Mouse (Mus musculus): ENCODE data around the gene Git2.

The Git2 gene

GRCm38 (mm10) chr5:114687901-114688300 lies 87.4 kb downstream of the Git2 start:
- no peak for DNase-seq (ENCODE audit: low spot score in 2 of 2)

- no peak for DNase-seq (ENCODE audit: low spot score in 2 of 2)
Measured at GRCm38 (mm10) chr5:114686726-114687210, 88.5 kb downstream of the Git2 start.

DNA sequence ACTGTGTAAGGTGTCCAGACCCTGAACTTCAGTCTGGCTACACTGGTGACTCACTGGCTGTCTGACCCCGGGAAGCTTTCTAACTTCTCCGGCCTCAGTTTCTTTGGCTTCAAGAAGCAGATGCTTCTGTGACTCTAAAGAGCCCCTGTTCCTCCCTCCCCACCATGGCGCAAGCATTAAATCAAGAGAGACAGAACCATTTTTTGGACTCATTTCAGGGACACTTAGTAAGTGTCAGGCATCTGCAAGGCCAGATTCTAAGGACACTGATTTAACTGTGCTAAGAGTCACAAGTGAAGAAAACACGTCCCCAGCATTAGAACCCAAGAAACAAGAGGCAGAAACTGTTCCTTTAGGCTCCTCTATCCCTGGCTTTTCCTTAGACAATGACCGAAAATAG lies 89.3 kb downstream of the Git2 start:
- DNase-seq (ENCODE audit: low spot score in 2 of 2): no peak

DNA sequence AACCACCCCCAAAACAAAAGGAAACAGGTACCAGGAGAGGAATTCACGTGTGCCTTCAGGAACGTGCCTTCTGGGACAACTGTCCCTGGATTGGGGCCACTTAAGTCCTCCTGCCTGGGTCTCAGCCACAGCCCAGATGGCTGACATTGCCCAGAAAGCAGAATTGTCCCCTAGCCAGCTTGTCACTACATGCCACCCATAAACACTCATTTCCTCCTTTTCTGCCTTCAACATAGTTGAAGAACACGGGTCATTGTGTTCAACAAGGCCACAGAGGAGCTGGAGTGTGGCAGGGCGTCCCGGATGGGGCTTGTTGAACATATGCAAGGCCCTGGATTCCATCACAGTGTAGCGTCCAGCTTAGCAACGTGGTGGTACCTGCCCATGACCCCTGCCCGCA lies 93.6 kb downstream of the Git2 start:
- no peak for DNase-seq (ENCODE audit: low spot score in 2 of 2)

- no peak for DNase-seq (ENCODE audit: low spot score in 2 of 2)
Measured at GRCm38 (mm10) chr5:114680676-114681285, 94.5 kb downstream of the Git2 start.

DNA sequence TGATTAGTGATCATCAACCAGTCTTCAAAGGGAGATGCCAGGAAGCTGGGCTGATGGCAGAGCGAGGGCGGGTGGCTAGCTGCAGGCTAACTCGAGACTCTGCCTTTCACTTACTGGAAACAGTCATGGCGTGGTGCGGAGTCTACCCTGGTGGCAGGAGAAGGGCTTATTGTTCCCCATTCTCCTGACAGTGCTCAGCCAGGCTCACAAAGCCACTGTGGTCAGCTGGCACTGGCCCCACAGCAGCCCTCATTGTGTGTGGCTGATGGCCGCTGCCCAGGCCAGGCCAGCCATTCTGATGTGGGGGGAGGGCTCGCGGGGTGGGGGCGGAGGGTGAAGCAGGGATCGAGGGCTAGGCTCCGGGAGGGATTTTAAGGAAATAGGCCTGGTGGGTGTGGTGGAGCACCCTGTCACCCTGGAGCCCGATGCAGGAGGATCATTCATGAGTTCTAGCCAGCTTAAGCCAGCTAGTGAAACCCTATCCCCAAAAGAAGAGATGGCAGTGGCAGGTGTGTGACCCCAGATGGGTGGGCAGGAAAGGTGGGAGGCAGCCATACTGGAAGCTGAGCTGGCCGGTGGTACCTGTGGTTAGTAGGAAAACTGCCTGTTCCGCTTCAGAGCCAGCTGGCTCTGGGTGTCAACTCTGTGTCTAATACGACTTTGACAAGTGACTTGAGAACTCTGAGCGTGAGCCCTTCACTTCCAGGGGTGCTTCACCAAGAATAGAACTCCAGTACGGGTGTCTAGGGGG lies 95.3 kb downstream of the Git2 start:
- no peak for DNase-seq (ENCODE audit: low spot score in 2 of 2)
